Mouse (Mus musculus) C2C12 (cell line): ENCODE data around the gene Il12rb1.

ENCODE experiments used
- CEBPB ChIP-seq: IDR thresholded peaks from one replicate; pipeline ENCODE4 v1.6.1; 2011; ENCODE audit warnings: low read depth, mild to moderate bottlenecking, control low read depth, moderate library complexity
- CTCF ChIP-seq: IDR thresholded peaks from one replicate; pipeline ENCODE4 v1.5.1; 2011; ENCODE audit not compliant: control insufficient read depth, insufficient read depth, insufficient read length
- MAX ChIP-seq: IDR thresholded peaks from one replicate; pipeline ENCODE4 v1.6.1; 2011; ENCODE audit warnings: mild to moderate bottlenecking, control low read depth
- MYOD1 ChIP-seq: IDR thresholded peaks from one replicate; pipeline ENCODE4 v1.6.1; 2011; ENCODE audit warnings: low read depth; ENCODE audit not compliant: control insufficient read depth, insufficient read length
- MYOG ChIP-seq: IDR thresholded peaks from one replicate; pipeline ENCODE4 v1.6.1; 2011; ENCODE audit not compliant: control insufficient read depth, insufficient read length; ENCODE audit errors: extremely low read depth
- USF1 ChIP-seq: IDR thresholded peaks from one replicate; pipeline ENCODE4 v1.6.1; 2011; ENCODE audit warnings: low read depth, mild to moderate bottlenecking, control low read depth, moderate library complexity

DNA sequence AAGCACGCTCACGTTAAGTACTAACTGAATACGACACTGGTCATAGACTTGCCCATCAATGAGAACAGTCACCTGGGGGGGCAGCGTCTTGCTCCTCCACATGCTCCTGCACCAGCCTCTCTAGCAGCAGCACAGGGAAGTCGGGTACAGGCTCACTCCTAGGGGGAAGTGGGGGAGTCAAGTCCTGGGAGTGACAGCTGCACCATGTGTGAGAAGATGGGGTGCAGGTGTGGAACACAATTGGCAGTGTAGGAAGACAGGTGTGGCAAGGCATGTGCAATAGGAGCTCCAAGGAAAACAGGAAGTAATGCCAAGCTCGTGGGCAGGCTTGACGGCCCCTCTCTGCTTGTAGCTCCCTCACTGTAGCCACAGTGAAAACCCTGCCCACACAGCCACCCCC is 37.0 kb upstream of the Il12rb1 start:
- no peak for TF ChIP-seq CTCF
- TF ChIP-seq CEBPB: no peak
- no peak for TF ChIP-seq MAX
- no peak for TF ChIP-seq MYOD1
- TF ChIP-seq USF1: no peak
- no peak for TF ChIP-seq MYOG
